ENCODE assay signal across 12 mouse cellular contexts in genomic region chr6:43078750-43079149, GRCm38 (mm10). TPM values are rescaled to one million over a fixed set of nuclear protein-coding genes. Genes with fewer than 3 reads are reported as not detected.
A peak's percentile ranks its signal among the peaks of the same experiment; 100 is the strongest.
DNase-seq lines count a peak whose midpoint lies in the region; ATAC-seq lines count a peak whose summit lies in the region.
"Had no signal": no experiment of that assay in that cellular context is flagged by ENCODE, and none has a peak within 500 bp of the region (broad histone marks: within the 10 kb centered on the region; RNA-seq: fewer than 3 reads in every experiment).

No protein-coding gene starts in this region.

- peak; percentile 63 for DNase-seq in hindbrain, embryonic 14.5 days (ENCODE audit: low spot score)
- no peak for DNase-seq in hindbrain, embryonic 10.5 days (ENCODE audit: low spot score)
- DNase-seq in lung, postnatal 10 days = peak; percentile 28
- no peak for DNase-seq in lung, postnatal 25 days (ENCODE audit: low spot score)
- DNase-seq in ZHBTc4 (ENCODE audit: low read depth, low spot score) = peak; percentile 12
- DNase-seq in mesoderm, embryonic 11.5 days (ENCODE audit: low read depth, low spot score) = peak; percentile 8
- no peak for DNase-seq in yolk sac, embryonic 10.5 days (ENCODE audit: low spot score)

- H3K4me3 ChIP-seq in hindbrain, embryonic 14.5 days (replicated peaks; ENCODE audit: low read length) = no peak overlapping the region
- H3K4me3 ChIP-seq in hindbrain, embryonic 10.5 days = no peak overlapping the region
- H3K4me3 ChIP-seq: limb, embryonic 12.5 days had no signal

- H3K27ac ChIP-seq in hindbrain, embryonic 14.5 days = no peak overlapping the region
- H3K27ac ChIP-seq in hindbrain, embryonic 10.5 days = no peak overlapping the region
- H3K27ac ChIP-seq: limb, embryonic 12.5 days had no signal

- no peaks in the 10 kb centered on the region for H3K36me3 ChIP-seq in hindbrain, embryonic 14.5 days (replicated peaks; ENCODE audit: control insufficient read depth, insufficient read depth)
- no peaks in the 10 kb centered on the region for H3K36me3 ChIP-seq in hindbrain, embryonic 10.5 days
- H3K36me3 ChIP-seq: limb, embryonic 12.5 days had no signal

- H3K9ac ChIP-seq in hindbrain, embryonic 14.5 days = no peak overlapping the region
- H3K9ac ChIP-seq: limb, embryonic 12.5 days had no signal

- 20% methylated on average over 2 of the region's 2 CpGs for WGBS in hindbrain, embryonic 14.5 days
- WGBS in hindbrain, embryonic 10.5 days = 22% methylated on average over 2 of the region's 2 CpGs

- H3K4me1 ChIP-seq in hindbrain, embryonic 14.5 days (replicated peaks; ENCODE audit: control insufficient read depth, insufficient read depth, low read length) = no peaks in the 10 kb centered on the region
- no peaks in the 10 kb centered on the region for H3K4me1 ChIP-seq in hindbrain, embryonic 10.5 days (replicated peaks)
- H3K4me1 ChIP-seq: limb, embryonic 12.5 days had no signal

- H3K27me3 ChIP-seq in hindbrain, embryonic 14.5 days (ENCODE audit: control insufficient read depth, insufficient read depth, low read length) = no peaks in the 10 kb centered on the region
- H3K27me3 ChIP-seq in hindbrain, embryonic 10.5 days (ENCODE audit: insufficient read depth, poor library complexity, severe bottlenecking) = no peaks in the 10 kb centered on the region
- H3K27me3 ChIP-seq: limb, embryonic 12.5 days had no signal

- H3K4me2 ChIP-seq in hindbrain, embryonic 14.5 days (replicated peaks) = no peak overlapping the region
- H3K4me2 ChIP-seq: limb, embryonic 12.5 days had no signal

- H3K9me3 ChIP-seq in hindbrain, embryonic 14.5 days (ENCODE audit: control insufficient read depth, low read length) = no peaks in the 10 kb centered on the region
- no peaks in the 10 kb centered on the region for H3K9me3 ChIP-seq in hindbrain, embryonic 10.5 days
- H3K9me3 ChIP-seq: limb, embryonic 12.5 days had no signal

- ATAC-seq in hindbrain, embryonic 14.5 days (ENCODE audit: low FRiP score) = no peak
- no peak for ATAC-seq in megakaryocyte progenitor cell, adult 5-6 weeks (replicated peaks; ENCODE audit: poor library complexity)

RNA-seq across cellular contexts. Expression of gene Olfr441, which starts 27.4 kb away (rescaled TPM):
- not detected in 2 replicates for polyA plus RNA-seq in hindbrain, embryonic 14.5 days (2014; fragmentation: Nextera tagmentation; extraction: Ambion mirVana)
- polyA plus RNA-seq in hindbrain, embryonic 10.5 days (2016; fragmentation: Nextera tagmentation; extraction: Ambion mirVana) = not detected in 2 replicates
- total RNA-seq in megakaryocyte progenitor cell, adult 5-6 weeks (2015) = not detected in 2 replicates
- total RNA-seq in megakaryocyte progenitor cell, adult 5-6 weeks (2017) = not detected in 2 replicates
- total RNA-seq: adrenal gland, adult 18-20 months had no signal
- polyA plus RNA-seq: heart, embryonic 16.5 days; limb, embryonic 12.5 days; testis, adult 2 months had no signal

Comparison
In these comparisons a context has a peak if more than half of its experiments do, and no peak if none do; other contexts are left out.
1. DNase-seq: peak in hindbrain, embryonic 14.5 days (single experiment), lung, postnatal 10 days (single experiment), ZHBTc4 (single experiment) and mesoderm, embryonic 11.5 days (single experiment); none in hindbrain, embryonic 10.5 days (single experiment), lung, postnatal 25 days (single experiment) and yolk sac, embryonic 10.5 days (single experiment).